Mouse (Mus musculus): ENCODE measurements around the gene Col24a1. TPM values are rescaled to one million over a fixed set of nuclear protein-coding genes. Genes with fewer than 3 reads are reported as not detected.

The Col24a1 gene
- polyA plus RNA-seq, 1 experiment, result not detected

GRCm38 (mm10) chr3:145522311-145522710, 230.0 kb downstream of the Col24a1 start:
- no peak overlapping the region for H3K4me3 ChIP-seq (replicated peaks; ENCODE audit: control insufficient read depth, low read depth, low read length)
- 74% methylated on average over 2 of the region's 2 CpGs for WGBS
- no peak for TF ChIP-seq CTCF (IDR thresholded peaks at IDR 0.05; ENCODE audit: control insufficient read depth, insufficient read depth, low read length)
- no peak for TF ChIP-seq POLR2A (IDR thresholded peaks at IDR 0.05; ENCODE audit: borderline replicate concordance, control insufficient read depth, low read depth, low read length)
- H3K4me1 ChIP-seq (ENCODE audit: control insufficient read depth, insufficient read depth, low read length), result no peaks in the 10 kb centered on the region
- H3K27ac ChIP-seq (ENCODE audit: control insufficient read depth, insufficient read depth, low read depth, low read length, poor library complexity), result no peak overlapping the region

DNA sequence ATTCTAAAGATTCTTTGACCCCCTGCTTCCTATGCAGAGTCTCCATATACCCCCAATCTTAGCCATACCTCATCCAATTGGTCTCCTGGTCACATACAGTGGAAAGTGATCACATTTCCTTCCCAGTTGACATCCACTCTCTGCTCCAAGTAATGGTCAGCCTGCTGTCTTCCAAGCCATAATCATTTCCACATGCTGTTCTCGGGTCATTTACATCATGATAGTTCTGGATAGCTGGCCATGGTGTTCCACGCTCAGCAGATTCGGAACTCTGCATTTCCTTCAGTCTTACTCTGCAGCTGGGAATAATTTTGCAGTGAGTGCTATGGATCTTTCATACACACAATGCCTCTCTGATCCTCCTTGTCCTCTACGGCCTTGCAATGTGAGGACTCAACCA, 233.0 kb downstream of the Col24a1 start:
- WGBS, result 85% methylated on average over 4 of the region's 4 CpGs
- Histone ChIP-seq H3K4me3 (replicated peaks; ENCODE audit: control insufficient read depth, low read depth, low read length) (no peak overlapping the region), H3K27ac (ENCODE audit: control insufficient read depth, insufficient read depth, low read depth, low read length, poor library complexity) (no peak overlapping the region), H3K4me1 (ENCODE audit: control insufficient read depth, insufficient read depth, low read length) (no peaks in the 10 kb centered on the region)
- TF ChIP-seq CTCF (IDR thresholded peaks at IDR 0.05; ENCODE audit: control insufficient read depth, insufficient read depth, low read length) (no peak), POLR2A (IDR thresholded peaks at IDR 0.05; ENCODE audit: borderline replicate concordance, control insufficient read depth, low read depth, low read length) (no peak)

- 8% methylated on average over 1 of the region's 1 CpGs for WGBS
- TF ChIP-seq POLR2A (IDR thresholded peaks at IDR 0.05; ENCODE audit: borderline replicate concordance, control insufficient read depth, low read depth, low read length), result no peak
- TF ChIP-seq CTCF (IDR thresholded peaks at IDR 0.05; ENCODE audit: control insufficient read depth, insufficient read depth, low read length), result no peak
- H3K4me3 ChIP-seq (replicated peaks; ENCODE audit: control insufficient read depth, low read depth, low read length), result no peak overlapping the region
- H3K4me1 ChIP-seq (ENCODE audit: control insufficient read depth, insufficient read depth, low read length), result no peaks in the 10 kb centered on the region
- no peak overlapping the region for H3K27ac ChIP-seq (ENCODE audit: control insufficient read depth, insufficient read depth, low read depth, low read length, poor library complexity)
Observed at GRCm38 (mm10) chr3:145537870-145538269, 245.6 kb downstream of the Col24a1 start.

GRCm38 (mm10) chr3:145548441-145549415, 256.5 kb downstream of the Col24a1 start:
- no peak for TF ChIP-seq POLR2A (IDR thresholded peaks at IDR 0.05; ENCODE audit: borderline replicate concordance, control insufficient read depth, low read depth, low read length)
- no peak for TF ChIP-seq CTCF (IDR thresholded peaks at IDR 0.05; ENCODE audit: control insufficient read depth, insufficient read depth, low read length)
- no peak overlapping the region for H3K27ac ChIP-seq (ENCODE audit: control insufficient read depth, insufficient read depth, low read depth, low read length, poor library complexity)
- no peaks in the 10 kb centered on the region for H3K4me1 ChIP-seq (ENCODE audit: control insufficient read depth, insufficient read depth, low read length)
- whole genome bisulfite sequencing, result 79% methylated on average over 10 of the region's 10 CpGs
- no peak overlapping the region for H3K4me3 ChIP-seq (replicated peaks; ENCODE audit: control insufficient read depth, low read depth, low read length)

DNA sequence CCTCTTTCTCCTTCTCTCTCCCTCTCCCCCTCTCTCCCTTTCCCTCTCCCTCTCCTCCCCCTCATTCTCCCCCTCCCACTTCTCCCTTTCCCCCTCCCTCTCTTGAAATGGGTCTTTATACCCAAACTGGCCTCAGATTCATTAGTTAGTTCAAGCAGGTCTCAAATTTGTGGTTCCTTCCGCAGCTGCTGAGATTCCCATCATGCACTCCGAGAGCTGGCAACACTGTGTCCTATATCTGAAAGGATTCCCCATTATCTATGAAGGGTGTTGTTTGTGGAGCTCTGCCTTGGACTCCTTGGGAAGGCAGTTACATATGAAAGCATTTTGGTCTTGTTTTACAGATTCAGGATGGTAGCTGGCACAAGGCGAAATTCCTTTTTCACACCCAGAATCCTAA, 257.9 kb downstream of the Col24a1 start:
- Histone ChIP-seq H3K27ac (ENCODE audit: control insufficient read depth, insufficient read depth, low read depth, low read length, poor library complexity) (no peak overlapping the region), H3K4me3 (replicated peaks; ENCODE audit: control insufficient read depth, low read depth, low read length) (no peak overlapping the region), H3K4me1 (ENCODE audit: control insufficient read depth, insufficient read depth, low read length) (no peaks in the 10 kb centered on the region)
- 81% methylated on average over 3 of the region's 3 CpGs for WGBS
- no peak for TF ChIP-seq POLR2A (IDR thresholded peaks at IDR 0.05; ENCODE audit: borderline replicate concordance, control insufficient read depth, low read depth, low read length)
- TF ChIP-seq CTCF (IDR thresholded peaks at IDR 0.05; ENCODE audit: control insufficient read depth, insufficient read depth, low read length), result no peak

DNA sequence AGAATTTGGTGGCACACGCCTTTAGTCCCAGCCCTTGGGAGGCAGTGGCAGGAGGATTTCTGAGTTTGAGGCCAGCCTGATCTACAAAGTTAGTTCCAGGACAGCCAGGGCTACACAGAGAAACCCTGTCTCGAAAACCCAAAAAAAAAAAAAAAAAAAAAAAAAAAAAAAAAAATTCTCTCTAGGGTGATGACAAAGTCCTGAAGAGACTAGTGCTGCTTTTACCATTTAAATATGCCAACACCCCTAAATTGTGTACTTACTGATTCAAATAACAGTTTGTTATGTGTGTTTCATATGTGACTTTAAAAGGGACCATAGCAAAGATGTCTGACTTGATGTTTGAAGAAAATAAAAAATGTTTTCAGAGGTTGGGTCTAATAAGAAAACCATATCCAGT, 262.1 kb downstream of the Col24a1 start:
- TF ChIP-seq CTCF (IDR thresholded peaks at IDR 0.05; ENCODE audit: control insufficient read depth, insufficient read depth, low read length) (no peak), POLR2A (IDR thresholded peaks at IDR 0.05; ENCODE audit: borderline replicate concordance, control insufficient read depth, low read depth, low read length) (no peak)
- WGBS, result 74% methylated on average over 2 of the region's 2 CpGs
- no peak overlapping the region for H3K27ac ChIP-seq (ENCODE audit: control insufficient read depth, insufficient read depth, low read depth, low read length, poor library complexity)
- H3K4me1 ChIP-seq (ENCODE audit: control insufficient read depth, insufficient read depth, low read length), result no peaks in the 10 kb centered on the region
- H3K4me3 ChIP-seq (replicated peaks; ENCODE audit: control insufficient read depth, low read depth, low read length), result no peak overlapping the region

DNA sequence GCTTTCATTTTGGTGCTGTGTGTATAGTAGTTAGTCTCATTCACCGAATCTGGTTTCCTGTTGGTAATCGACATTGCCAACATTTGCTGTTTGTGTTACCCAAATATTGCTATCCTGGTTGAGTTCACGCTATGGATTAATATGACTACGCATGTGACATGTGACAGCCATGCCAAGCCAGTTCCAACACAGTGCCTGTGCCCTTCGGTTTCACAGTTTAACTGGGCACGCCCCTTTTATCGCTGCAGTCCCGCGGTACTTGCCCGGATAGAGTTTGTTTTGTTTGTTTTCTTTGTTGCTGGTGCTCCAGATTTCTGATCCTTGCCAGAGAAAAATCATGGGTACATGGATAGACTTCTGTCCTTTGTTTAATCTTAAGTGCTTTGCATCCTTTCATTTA, 263.9 kb downstream of the Col24a1 start:
- no peak for TF ChIP-seq CTCF (IDR thresholded peaks at IDR 0.05; ENCODE audit: control insufficient read depth, insufficient read depth, low read length)
- no peak for TF ChIP-seq POLR2A (IDR thresholded peaks at IDR 0.05; ENCODE audit: borderline replicate concordance, control insufficient read depth, low read depth, low read length)
- 84% methylated on average over 10 of the region's 10 CpGs for WGBS
- no peak overlapping the region for H3K4me3 ChIP-seq (replicated peaks; ENCODE audit: control insufficient read depth, low read depth, low read length)
- no peak overlapping the region for H3K27ac ChIP-seq (ENCODE audit: control insufficient read depth, insufficient read depth, low read depth, low read length, poor library complexity)
- no peaks in the 10 kb centered on the region for H3K4me1 ChIP-seq (ENCODE audit: control insufficient read depth, insufficient read depth, low read length)

DNA sequence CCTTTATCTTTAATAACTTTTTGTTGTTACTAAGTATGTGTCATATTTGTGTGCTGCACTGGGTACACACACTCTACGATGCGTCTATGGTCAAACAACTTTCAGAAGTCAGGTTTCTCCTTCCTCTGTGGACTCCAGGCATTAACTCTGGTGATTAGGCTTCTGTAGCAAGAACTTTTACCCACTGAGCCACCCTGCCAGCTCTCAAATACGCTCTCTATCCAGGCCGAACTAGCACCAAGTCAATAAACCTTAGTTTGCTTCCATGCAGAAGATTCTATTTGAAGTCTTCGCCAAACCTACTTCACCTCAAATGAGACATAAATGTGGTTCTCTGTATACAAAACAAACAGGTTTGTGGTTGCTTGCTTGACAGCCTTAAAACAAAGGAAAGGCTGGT, 267.4 kb downstream of the Col24a1 start:
- 85% methylated on average over 5 of the region's 5 CpGs for WGBS
- Histone ChIP-seq H3K4me1 (ENCODE audit: control insufficient read depth, insufficient read depth, low read length) (no peaks in the 10 kb centered on the region), H3K27ac (ENCODE audit: control insufficient read depth, insufficient read depth, low read depth, low read length, poor library complexity) (no peak overlapping the region), H3K4me3 (replicated peaks; ENCODE audit: control insufficient read depth, low read depth, low read length) (no peak overlapping the region)
- no peak for TF ChIP-seq POLR2A (IDR thresholded peaks at IDR 0.05; ENCODE audit: borderline replicate concordance, control insufficient read depth, low read depth, low read length)
- TF ChIP-seq CTCF (IDR thresholded peaks at IDR 0.05; ENCODE audit: control insufficient read depth, insufficient read depth, low read length), result no peak

Measured in bone marrow, adult 2 months (tissue).